Mouse (Mus musculus): ENCODE results near the gene Zfp746.
A peak's percentile ranks its signal among the peaks of the same experiment; 100 is the strongest.
"Not testable (repeated sequence)": the region's sequence is repeated elsewhere in the genome, so short reads cannot be mapped to it uniquely, and the experiment has no call there.

Zfp746 gene

DNA sequence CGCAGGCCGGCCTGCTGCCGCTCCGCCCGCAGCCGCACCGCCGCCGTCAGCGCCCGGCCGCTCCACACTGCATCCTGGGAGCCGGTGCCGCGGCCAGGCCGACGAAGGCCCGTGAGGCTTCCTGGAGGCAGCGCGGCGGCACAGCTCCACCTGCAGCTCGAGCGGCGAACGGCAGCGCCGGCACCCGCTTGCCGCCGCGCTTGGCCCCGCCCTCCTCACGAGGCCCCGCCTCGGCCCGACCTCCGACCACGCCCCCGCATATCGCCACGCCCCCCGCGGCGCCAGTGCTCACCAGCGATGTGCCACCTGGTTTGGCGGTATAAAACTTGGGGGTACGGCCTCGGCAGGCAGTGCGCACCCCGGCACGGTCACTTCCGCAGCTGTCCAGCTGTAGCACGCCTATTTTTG is at the start of gene Zfp746:
Gene Zfp746 (minus strand): TSS at position 123 of the 408 bp plus-strand sequence.
- DNase-seq (ENCODE audit: low spot score), result peak; percentile 92

DNA sequence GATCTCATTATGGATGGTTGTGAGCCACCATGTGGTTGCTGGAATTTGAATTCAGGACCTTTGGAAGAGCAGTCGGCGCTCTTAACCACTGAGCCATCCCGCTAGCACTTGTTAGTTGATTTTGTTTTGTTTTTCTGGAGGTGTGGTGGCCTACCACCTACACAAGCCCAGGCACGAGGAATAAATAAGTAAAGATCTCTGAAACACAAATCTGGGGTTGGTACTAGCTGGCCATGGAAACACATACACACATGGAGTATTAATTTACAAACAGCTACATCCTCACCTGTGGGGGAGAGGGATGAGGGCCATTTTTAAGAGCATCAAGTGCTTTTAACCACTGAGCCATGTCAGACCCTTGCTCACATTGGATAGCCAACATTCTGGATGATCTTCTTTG is 34.7 kb upstream of the Zfp746 start:
- not testable (repeated sequence) for DNase-seq (ENCODE audit: low spot score)

DNA sequence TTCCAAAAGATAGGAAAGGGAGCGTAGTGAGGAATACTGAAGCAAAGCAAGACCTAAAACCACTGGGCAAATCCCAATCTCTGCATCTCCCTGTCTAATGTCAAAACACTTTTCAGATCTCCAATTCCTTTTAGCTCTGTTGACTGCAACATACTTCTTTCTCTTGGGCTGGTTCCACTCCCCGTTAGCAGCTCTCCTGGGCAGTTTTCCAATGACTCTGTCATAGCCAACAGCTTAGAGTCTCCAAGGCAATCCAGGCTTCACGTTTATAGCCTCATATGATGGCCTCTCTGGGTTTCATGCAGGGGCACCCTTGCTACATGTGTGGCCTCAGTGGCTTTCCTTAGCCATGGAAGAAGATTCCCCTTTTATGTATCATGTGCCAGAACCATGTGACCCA is 29.6 kb upstream of the Zfp746 start:
- peak; percentile 5 for DNase-seq (ENCODE audit: low spot score)

- no peak for DNase-seq (ENCODE audit: low spot score)
Observed at GRCm38 (mm10) chr6:48086957-48087715, 743 bp upstream of the Zfp746 start.

DNA sequence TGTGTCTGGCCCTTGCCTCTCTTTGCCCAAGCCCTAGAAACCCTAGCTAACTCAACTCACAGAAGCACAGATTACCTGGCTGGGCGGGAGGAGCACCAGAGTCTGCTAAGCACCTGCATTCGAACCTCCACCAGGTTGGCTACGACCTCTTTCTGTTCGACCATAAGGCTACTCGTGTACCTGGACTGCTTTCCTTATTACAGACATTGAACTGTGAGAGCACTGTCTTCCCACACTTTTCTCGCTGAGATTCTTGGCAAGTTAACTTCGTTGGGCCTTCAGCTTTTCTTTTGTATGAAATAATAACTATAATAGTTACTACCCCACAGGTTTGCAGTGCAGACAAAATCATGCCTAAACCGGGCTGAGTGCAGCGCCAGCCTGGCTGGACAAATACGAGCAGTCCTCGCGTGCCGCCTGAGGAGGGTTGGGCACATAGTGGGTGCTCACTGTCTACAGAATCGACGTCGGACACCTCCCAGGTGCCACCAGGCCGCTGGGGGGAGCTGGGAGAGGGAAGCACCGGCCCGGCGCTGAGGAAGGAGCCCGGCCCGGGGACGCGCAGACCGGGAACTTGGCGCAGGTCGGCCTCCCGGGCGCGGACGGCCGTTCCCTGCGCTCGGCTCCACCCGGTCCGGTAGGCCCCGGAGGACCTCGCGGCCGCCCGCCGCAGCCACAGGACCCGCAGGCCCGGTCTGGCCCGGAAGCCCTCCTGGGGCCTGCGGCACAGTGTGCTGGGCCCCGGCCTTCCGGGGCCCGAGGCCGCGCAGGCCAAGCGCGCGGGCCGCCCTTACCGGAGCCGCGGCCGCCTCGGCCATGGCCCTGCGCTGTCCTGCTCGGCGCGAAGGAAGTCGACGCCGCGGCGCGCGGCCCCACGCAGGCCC is 630 bp downstream of the Zfp746 start:
- DNase-seq (ENCODE audit: low spot score), result peak; percentile 46

- no peak for DNase-seq (ENCODE audit: low spot score)
Observed at GRCm38 (mm10) chr6:48083733-48084191, 2.6 kb downstream of the Zfp746 start.

GRCm38 (mm10) chr6:48081952-48082351 is 4.4 kb downstream of the Zfp746 start:
- no peak for DNase-seq (ENCODE audit: low spot score)

DNA sequence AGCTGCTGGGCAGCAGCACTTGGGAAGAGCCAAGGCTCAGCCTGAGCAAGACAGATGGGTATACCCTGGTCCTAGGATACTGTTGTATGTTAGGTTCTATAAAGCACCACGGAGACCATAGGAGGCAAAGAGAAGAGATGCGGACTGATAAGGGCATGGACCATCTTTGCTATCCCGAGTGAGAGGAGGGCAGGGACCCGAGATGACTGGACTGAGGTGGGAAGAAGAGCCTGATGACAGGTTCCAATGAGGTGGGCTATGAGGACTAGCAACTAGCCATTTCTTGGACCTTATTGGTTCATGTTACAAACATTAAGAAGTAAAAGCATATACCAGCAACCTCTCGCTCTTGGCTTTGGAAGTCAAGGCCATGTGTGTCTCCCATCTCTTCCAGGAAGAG is 5.4 kb downstream of the Zfp746 start:
- DNase-seq (ENCODE audit: low spot score), result no peak

DNA sequence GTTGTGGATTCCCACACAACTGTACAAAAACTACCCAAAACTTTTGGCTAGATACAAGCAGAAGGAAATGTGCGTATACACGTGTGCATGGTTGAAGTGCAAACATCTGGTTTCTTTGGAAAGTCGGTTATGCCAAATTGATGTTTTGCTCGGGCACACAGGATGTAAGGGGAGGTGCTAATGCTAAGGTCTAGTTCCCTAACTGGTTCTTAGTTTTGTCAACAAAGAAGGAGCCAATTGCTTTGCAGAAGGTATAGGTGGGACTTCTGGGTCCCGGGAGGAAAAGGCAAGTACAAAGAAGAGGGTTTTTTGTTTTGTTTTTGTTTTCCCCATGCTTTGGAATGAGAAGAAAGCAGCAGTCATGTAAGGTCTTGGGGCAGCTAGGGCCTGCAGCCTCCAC is 13.1 kb downstream of the Zfp746 start:
- no peak for DNase-seq (ENCODE audit: low spot score)

GRCm38 (mm10) chr6:48067492-48067891 is 18.9 kb downstream of the Zfp746 start:
- no peak for DNase-seq (ENCODE audit: low spot score)

- DNase-seq (ENCODE audit: low spot score), result no peak
Observed at GRCm38 (mm10) chr6:48065587-48066075, 20.8 kb downstream of the Zfp746 start.

- DNase-seq (ENCODE audit: low spot score), result no peak
Observed at GRCm38 (mm10) chr6:48064451-48064850, 21.9 kb downstream of the Zfp746 start.

DNA sequence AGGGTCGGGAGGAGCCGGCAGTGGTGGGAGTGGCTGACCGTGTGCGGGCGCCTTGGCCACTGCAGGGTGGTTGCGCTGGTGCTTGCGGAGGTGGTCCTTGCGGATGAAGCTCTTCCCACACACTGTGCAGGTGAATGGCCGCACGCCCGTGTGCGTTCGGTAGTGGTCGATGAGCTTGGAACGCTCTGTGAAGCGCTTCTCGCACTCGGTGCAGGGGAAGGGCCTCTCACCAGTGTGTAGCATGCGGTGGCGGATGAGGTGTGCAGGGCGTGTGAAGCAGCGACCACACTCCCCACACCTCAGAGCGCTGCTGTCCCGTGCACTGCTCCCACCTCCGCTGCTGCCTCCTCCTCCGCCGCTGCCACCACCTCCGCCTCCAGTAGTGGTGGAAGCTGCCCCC is 22.5 kb downstream of the Zfp746 start:
- no peak for DNase-seq (ENCODE audit: low spot score)

GRCm38 (mm10) chr6:48060895-48061294 is 25.5 kb downstream of the Zfp746 start:
- no peak for DNase-seq (ENCODE audit: low spot score)

- no peak for DNase-seq (ENCODE audit: low spot score)
Observed at GRCm38 (mm10) chr6:48060421-48060820, 26.0 kb downstream of the Zfp746 start.

- DNase-seq (ENCODE audit: low spot score), result no peak
Observed at GRCm38 (mm10) chr6:48052136-48052535, 34.3 kb downstream of the Zfp746 start.

GRCm38 (mm10) chr6:48051666-48052065 is 34.7 kb downstream of the Zfp746 start:
- no peak for DNase-seq (ENCODE audit: low spot score)

- DNase-seq (ENCODE audit: low spot score), result no peak
Observed at GRCm38 (mm10) chr6:48049273-48050065, 36.9 kb downstream of the Zfp746 start.

- peak; percentile 78 for DNase-seq (ENCODE audit: low spot score)
Observed at GRCm38 (mm10) chr6:48048426-48049272, 37.7 kb downstream of the Zfp746 start, which contains the start of gene Zfp777. Zfp777 (minus strand) TSS chr6:48048911.

DNA sequence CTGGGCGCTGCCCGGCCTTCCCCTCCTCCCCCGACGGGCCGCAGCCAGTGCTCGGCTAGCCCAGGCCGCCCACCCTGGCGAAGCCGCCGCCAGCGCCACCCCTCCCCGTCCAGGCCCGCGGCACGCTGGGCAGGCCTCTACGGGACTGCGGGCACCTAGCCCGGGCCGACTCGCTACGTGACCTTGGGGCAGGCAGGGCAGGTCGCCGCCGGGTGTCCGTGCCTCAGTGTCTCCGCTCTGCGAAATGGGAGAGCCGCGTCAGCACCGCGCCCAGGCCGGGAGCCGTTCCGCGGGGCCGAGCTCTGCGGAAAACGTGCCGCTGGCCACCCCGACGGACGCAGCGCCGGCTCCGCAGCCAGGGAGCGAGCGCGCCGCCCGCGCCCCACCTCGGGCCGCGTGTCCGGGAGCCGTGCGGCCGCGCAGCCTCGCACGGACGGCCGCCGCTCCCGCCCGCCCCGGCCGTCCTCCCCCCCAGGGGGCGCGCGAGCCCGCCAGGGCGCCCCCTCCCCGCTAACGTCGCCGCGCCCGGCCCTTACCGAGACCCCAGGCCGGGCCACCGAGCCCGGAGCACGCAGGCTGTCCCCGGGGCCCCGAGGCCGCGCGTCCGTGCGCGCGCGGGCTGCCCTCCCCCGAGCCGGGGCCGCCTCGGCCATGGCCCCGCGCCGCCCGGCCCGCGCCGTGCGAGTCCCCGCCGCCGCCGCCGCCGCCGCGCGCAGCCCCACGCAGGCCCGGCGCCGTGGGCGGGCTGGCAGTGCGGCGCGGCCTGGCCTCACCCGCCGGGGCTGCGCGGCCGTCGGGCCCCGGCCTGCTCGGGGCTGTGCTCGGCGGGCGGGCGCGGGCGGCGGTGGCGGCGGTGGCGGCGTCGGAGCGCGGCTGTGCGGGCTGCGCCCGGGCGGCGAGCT is 38.7 kb downstream of the Zfp746 start:
- peak; percentile 12 for DNase-seq (ENCODE audit: low spot score)

Data from layer of hippocampus, adult 11-12 months (tissue).